Mouse (Mus musculus): Measurements from ENCODE around the gene Akna. TPM values are rescaled to one million over a fixed set of nuclear protein-coding genes. Genes with fewer than 3 reads are reported as not detected.
A peak's percentile ranks its signal among the peaks of the same experiment; 100 is the strongest.

Akna gene
- polyA plus RNA-seq, 1 experiment from 2014 or later = 10.4 TPM

DNA sequence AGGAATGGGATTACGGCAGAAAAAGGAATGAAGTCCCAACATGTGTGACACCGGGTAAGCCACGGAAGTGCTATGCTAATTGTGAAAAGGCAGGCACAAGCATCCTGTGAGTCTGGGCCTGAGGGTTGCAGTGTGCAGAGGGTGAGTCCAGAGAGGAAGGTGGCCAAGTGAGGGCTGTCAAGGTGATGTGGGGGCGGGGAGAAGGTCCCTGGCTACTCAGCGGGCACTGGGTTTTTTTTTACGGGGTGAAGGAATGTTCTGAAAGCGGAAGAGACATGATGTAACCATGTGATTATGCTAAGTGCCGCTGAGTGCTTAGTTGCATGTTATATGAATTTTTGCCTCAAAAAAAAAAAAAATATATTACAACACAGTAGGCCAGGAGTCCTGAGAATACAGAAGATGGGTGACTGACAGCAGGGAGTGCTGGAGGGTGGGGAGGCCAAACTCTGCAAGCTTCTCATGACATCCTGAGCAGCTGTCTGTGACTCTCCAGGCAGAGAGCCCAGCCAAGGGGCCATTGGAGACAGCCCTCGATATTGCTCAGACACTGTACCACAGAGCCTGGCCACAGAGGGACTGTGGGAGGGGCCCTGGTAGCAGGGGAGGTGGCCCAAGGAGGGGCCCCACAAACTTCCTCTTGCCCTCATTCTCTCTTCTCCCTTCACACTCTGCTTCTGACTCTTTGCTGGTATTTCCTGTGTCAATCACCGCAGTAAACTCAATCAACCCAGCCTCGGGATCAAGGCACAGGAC, 4.1 kb downstream of the Akna start:
- no peak overlapping the region for H3K4me2 ChIP-seq
- 31% methylated on average over 11 of the region's 11 CpGs for WGBS
- peak; percentile 39; the same call in 1 of the 2 replicates for ATAC-seq (ENCODE audit: borderline replicate concordance, extremely low read depth, low FRiP score, low TSS enrichment)
- no peak overlapping the region for H3K9ac ChIP-seq
- H3K36me3 ChIP-seq = peaks cover 18% of the 10 kb centered on the region
- H3K27me3 ChIP-seq = no peaks in the 10 kb centered on the region
- peaks cover 55% of the 10 kb centered on the region for H3K4me1 ChIP-seq
- H3K27ac ChIP-seq = peak overlapping the region; percentile 86
- no peaks in the 10 kb centered on the region for H3K9me3 ChIP-seq
- no peak overlapping the region for H3K4me3 ChIP-seq

DNA sequence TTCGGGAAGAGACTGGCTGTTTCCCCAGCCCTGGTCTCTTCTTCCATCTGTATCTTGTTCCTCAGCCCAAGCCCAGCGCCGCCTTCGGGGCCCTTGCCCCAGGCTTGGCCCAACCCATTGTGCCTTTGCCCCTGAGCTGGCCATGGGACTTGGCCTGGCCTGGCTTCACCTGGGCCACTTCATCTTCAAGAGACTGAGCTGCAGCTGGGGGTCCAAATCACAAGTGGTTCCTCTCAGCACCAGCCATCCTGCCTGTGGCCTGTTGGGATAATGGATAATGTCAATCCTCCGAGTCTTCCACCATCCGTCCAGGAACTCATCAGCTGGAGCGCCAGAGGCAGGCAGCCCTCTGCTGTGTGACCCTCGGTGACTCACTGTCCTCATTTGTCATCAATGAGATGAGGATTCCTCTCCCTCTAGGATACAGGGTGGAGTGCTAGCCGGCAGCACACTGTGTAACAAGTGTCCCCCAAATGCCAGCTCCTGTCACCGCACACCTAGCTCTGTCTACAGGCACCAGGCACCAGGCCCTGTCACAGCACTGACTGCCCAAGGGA, 5.1 kb downstream of the Akna start:
- ATAC-seq (ENCODE audit: borderline replicate concordance, extremely low read depth, low FRiP score, low TSS enrichment) = no peak
- no peak overlapping the region for H3K4me2 ChIP-seq
- no peak overlapping the region for H3K4me3 ChIP-seq
- H3K27me3 ChIP-seq = no peaks in the 10 kb centered on the region
- 0 out of 2 replicates have a peak overlapping the region, but pooled peaks have one; percentile 86 for H3K27ac ChIP-seq
- H3K9ac ChIP-seq = no peak overlapping the region
- H3K9me3 ChIP-seq = no peaks in the 10 kb centered on the region
- 76% methylated on average over 10 of the region's 10 CpGs for WGBS
- H3K36me3 ChIP-seq = peaks cover 22% of the 10 kb centered on the region
- peaks cover 48% of the 10 kb centered on the region for H3K4me1 ChIP-seq

DNA sequence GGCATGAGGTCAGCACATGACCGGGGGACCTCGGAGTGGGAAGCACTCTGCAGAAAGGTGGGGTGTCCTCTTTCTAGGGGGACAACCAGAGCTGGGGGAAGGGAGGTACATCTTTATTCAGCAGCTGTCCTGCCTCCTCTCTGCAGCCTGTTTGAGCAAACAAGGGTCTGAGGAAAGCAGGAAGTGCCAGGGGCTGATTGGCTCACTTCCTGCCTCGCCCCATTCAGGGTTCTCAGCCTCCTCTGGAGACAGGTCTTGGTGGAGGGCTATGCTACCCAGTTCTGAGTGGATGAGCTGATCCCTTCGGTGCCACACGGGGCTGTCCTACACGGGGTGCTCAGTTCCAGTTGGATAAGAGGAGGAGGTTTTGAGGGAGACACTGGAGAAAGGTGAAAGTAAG, 11.8 kb downstream of the Akna start:
- H3K9ac ChIP-seq = no peak overlapping the region
- H3K36me3 ChIP-seq = peaks cover 27% of the 10 kb centered on the region
- H3K4me3 ChIP-seq = no peak overlapping the region
- WGBS = 70% methylated on average over 6 of the region's 6 CpGs
- peaks cover 3% of the 10 kb centered on the region; the same call in 1 of the 2 replicates for H3K4me1 ChIP-seq
- no peak overlapping the region for H3K4me2 ChIP-seq
- no peak overlapping the region for H3K27ac ChIP-seq
- H3K27me3 ChIP-seq = no peaks in the 10 kb centered on the region
- ATAC-seq (ENCODE audit: borderline replicate concordance, extremely low read depth, low FRiP score, low TSS enrichment) = no peak
- H3K9me3 ChIP-seq = no peaks in the 10 kb centered on the region

DNA sequence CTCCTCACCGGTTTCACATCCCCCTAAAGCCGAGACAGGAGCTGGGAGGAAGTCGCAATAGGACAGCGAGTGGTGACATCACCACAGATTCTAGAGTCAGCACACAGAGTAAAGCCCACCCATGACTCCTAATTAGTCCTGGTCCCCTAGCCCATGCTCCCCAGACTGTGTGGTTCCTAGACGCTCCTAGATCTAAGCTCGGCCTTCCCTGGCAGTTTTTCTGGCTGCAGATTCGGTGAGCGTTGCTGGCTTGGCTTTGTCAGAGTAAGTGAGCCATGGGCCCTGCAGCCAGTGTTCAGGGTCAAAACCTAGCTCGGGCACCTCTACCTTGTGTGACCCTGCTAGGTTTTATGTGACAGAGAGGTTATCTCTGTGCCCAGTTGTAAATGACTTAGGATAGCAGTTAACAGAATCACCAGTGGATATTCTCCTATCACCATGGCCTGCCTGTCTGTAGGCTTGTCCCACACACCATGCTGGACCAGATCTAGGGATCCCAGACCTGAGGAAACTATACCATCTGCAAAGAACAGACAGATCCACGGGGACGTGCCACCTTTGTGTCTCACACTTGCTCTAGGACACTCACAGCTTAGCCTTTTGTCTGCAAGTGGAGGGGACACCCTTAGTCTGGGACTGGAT, 13.1 kb downstream of the Akna start:
- no peak for ATAC-seq (ENCODE audit: borderline replicate concordance, extremely low read depth, low FRiP score, low TSS enrichment)
- H3K4me1 ChIP-seq = peaks cover 3% of the 10 kb centered on the region; the same call in 1 of the 2 replicates
- H3K27ac ChIP-seq = no peak overlapping the region
- no peaks in the 10 kb centered on the region for H3K9me3 ChIP-seq
- no peak overlapping the region for H3K9ac ChIP-seq
- H3K4me2 ChIP-seq = no peak overlapping the region
- H3K4me3 ChIP-seq = no peak overlapping the region
- WGBS = 66% methylated on average over 11 of the region's 11 CpGs
- peaks cover 25% of the 10 kb centered on the region for H3K36me3 ChIP-seq
- H3K27me3 ChIP-seq = no peaks in the 10 kb centered on the region

DNA sequence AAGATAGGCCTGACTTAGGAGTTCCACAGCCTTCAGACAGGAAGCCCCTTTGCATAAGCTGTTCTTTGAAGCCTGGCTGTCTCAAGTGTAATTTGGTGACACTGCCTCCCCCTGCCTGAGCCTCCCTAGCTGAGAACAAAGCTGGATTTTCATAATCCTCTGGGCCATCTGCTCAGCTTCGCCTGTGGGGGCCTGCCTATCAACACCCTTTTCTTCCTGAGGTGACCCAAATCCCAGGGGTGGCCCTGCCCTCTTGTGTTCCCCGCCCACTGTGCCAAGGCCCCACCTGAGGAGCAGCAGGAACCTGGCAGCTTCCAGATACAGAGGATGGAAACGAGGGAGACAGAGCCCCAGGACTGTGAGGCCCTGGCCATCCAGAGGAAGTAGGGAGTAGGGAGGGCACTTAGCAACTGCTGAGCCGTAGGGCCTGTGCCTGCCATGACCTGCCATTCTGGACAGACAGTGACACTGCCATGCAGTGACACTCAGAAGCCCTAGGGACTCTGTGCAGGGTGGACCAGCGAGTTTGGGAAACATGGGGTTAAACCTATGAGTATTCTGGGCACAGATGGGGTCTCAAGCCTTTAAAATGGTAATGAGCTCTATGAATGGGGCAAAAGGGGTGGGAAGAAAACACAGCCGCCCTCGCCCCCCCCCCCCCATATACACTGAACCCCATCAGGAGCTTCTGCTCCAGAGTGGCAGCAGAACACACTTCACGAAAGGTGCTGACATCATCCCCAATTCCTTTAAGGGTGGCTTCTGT, 13.8 kb downstream of the Akna start:
- no peak overlapping the region for H3K27ac ChIP-seq
- 57% methylated on average over 8 of the region's 8 CpGs for WGBS
- H3K4me2 ChIP-seq = no peak overlapping the region
- peaks cover 3% of the 10 kb centered on the region; the same call in 1 of the 2 replicates for H3K4me1 ChIP-seq
- peaks cover 21% of the 10 kb centered on the region for H3K36me3 ChIP-seq
- H3K4me3 ChIP-seq = no peak overlapping the region
- no peak; the same call in 1 of the 2 replicates for ATAC-seq (ENCODE audit: borderline replicate concordance, extremely low read depth, low FRiP score, low TSS enrichment)
- no peaks in the 10 kb centered on the region for H3K27me3 ChIP-seq
- no peaks in the 10 kb centered on the region for H3K9me3 ChIP-seq
- no peak overlapping the region for H3K9ac ChIP-seq

DNA sequence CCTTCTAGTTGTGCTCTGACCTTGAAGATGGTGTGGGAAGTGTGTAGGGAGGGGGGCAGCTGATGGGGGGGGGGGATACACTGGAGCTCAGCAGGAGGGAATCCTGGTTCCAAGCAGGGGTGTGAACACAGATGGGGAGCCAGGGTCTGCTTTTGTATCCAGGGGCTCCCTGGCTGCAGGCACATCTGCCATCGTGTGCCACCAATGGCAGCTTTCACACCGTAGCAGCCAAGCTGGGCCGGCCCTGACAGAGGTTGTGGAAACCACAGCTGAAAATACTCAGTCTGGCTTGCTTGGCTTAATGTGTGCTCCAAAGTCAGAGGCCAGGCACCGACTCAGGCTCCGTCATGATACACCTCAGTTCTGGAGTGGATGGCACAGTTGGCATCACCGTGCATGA, 15.1 kb downstream of the Akna start:
- H3K4me2 ChIP-seq = no peak overlapping the region
- H3K27me3 ChIP-seq = no peaks in the 10 kb centered on the region
- no peak for ATAC-seq (ENCODE audit: borderline replicate concordance, extremely low read depth, low FRiP score, low TSS enrichment)
- no peak overlapping the region for H3K4me3 ChIP-seq
- no peak overlapping the region for H3K9ac ChIP-seq
- WGBS = 77% methylated on average over 6 of the region's 6 CpGs
- H3K27ac ChIP-seq = no peak overlapping the region
- H3K4me1 ChIP-seq = peaks cover 3% of the 10 kb centered on the region; the same call in 1 of the 2 replicates
- H3K9me3 ChIP-seq = no peaks in the 10 kb centered on the region
- peaks cover 27% of the 10 kb centered on the region for H3K36me3 ChIP-seq

DNA sequence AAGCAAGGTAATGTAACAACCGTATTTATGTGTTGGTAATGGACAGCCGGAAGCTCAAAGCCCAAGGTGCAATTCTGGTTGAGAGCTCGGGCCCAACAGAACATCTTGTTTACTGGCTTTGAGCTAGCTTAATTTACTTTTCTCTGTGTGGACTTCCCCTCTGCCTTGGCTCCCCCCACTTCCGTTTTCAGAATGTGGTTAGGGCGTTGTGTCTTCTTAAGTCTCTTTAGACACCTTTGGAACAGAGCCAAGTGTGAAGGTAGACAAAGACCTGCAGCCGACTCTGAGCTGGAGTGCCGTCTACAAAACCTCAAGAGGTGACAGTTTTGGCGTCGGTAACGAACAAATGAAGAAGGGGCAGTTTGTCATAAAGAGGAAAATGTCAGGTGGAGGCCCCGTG, 17.4 kb downstream of the Akna start:
- 60% methylated on average over 11 of the region's 11 CpGs for WGBS
- Histone ChIP-seq H3K9ac (no peak overlapping the region), H3K9me3 (no peaks in the 10 kb centered on the region), H3K27ac (no peak overlapping the region), H3K4me2 (no peak overlapping the region), H3K27me3 (no peaks in the 10 kb centered on the region), H3K4me1 (no peaks in the 10 kb centered on the region), H3K4me3 (no peak overlapping the region), H3K36me3 (peaks cover 45% of the 10 kb centered on the region)
- ATAC-seq (ENCODE audit: borderline replicate concordance, extremely low read depth, low FRiP score, low TSS enrichment) = no peak

DNA sequence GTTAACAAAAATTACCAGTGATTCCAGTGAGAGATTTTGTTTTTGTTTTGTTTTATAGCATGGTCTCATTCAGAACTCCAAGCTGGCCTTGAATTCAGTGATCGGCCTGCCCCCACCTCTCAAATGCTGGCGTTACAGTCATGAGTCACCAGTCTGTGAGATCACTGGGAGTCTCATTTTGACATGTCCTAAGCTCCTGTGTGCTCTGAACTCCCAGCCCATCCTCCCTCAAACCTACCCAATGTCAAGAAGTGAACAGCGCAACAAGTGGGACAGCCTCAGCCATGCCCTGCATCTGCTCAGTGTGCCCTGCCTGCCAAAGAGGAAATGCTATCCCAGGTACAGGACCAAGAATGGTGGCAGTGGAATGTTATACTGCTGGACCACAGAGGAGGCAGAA, 17.9 kb downstream of the Akna start:
- 87% methylated on average over 3 of the region's 3 CpGs for WGBS
- Histone ChIP-seq H3K4me3 (no peak overlapping the region), H3K9ac (no peak overlapping the region), H3K4me2 (no peak overlapping the region), H3K9me3 (no peaks in the 10 kb centered on the region), H3K4me1 (no peaks in the 10 kb centered on the region), H3K27ac (no peak overlapping the region), H3K27me3 (no peaks in the 10 kb centered on the region), H3K36me3 (peaks cover 49% of the 10 kb centered on the region)
- no peak for ATAC-seq (ENCODE audit: borderline replicate concordance, extremely low read depth, low FRiP score, low TSS enrichment)

DNA sequence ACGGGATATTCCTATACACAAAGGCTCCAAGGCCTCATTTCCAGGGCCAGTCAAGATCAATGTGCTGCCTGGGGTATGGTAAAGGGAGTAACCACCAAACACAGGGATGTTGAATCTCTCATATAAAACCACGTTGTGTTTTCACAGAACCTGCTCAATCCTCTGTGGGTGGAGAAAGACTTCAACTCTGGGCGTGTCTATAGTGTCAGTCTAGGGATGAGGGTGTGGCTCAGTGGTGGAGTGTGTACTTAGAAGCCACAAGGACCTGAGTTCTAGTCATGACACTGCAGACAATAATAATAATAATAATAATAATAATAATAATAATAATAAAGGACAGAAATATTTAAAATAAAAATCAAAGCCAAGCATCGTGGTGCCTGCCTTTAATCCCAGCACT, 18.9 kb downstream of the Akna start:
- Histone ChIP-seq H3K9me3 (no peaks in the 10 kb centered on the region), H3K9ac (no peak overlapping the region), H3K27me3 (no peaks in the 10 kb centered on the region), H3K27ac (no peak overlapping the region), H3K36me3 (peaks cover 58% of the 10 kb centered on the region), H3K4me2 (no peak overlapping the region), H3K4me1 (no peaks in the 10 kb centered on the region), H3K4me3 (no peak overlapping the region)
- ATAC-seq (ENCODE audit: borderline replicate concordance, extremely low read depth, low FRiP score, low TSS enrichment) = no peak
- WGBS = 86% methylated on average over 4 of the region's 4 CpGs

DNA sequence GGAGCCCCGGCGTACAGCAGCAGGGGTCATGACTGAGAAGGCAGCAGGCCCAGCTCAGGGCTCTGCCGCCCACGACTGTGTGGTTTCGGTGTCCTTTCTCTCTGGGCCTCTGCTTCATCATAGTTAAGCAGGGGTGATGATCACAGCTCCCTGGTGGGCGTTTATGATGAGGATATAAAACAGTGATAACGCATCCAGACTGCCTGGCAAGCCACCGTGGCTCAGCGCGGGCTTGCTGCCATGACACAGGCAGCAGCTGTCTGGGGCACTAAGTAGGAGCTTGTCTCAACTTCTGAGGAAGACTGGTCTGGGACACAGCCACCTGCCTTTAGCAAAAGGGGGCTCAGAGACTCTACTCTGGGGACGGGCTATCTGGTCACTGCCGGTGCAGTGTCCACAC, 19.7 kb downstream of the Akna start:
- no peak overlapping the region for H3K4me3 ChIP-seq
- WGBS = 87% methylated on average over 12 of the region's 12 CpGs
- peaks cover 60% of the 10 kb centered on the region for H3K36me3 ChIP-seq
- ATAC-seq (ENCODE audit: borderline replicate concordance, extremely low read depth, low FRiP score, low TSS enrichment) = no peak
- H3K27ac ChIP-seq = no peak overlapping the region
- no peak overlapping the region for H3K4me2 ChIP-seq
- no peaks in the 10 kb centered on the region for H3K9me3 ChIP-seq
- no peaks in the 10 kb centered on the region for H3K4me1 ChIP-seq
- H3K27me3 ChIP-seq = no peaks in the 10 kb centered on the region
- H3K9ac ChIP-seq = no peak overlapping the region

DNA sequence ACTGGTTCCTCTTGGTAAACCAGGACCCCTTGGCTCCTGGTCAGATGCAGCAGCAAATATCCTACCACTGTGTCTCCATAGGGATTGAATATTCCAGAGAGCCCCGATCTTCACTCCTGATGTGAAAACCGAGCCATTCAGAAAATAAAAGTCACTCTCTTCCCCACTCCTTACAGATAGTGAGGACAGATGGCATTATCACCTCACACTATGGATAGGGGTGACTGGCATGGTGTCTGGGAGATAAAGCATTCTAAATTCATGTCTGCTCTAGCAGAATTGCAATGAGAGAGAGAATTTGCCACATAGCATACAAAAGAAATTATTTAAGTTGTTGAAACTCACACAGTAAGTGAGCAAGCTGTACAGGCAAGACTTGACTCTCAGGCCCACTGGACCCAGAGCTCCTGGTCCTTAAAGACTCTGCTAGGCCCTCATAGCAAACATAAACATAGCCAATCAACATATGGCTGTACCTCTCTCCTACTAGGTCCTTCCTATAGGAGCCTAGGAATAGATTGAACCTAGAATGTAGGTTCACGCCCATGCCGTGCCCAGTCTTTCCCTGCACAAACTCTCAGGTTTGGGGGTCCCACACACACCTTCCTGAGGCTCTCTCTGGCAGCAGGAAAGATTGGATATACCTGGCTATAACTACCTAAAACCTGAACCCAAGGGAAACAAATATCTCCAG, 20.3 kb downstream of the Akna start:
- Histone ChIP-seq H3K9ac (no peak overlapping the region), H3K36me3 (peaks cover 63% of the 10 kb centered on the region), H3K27ac (no peak overlapping the region), H3K27me3 (no peaks in the 10 kb centered on the region), H3K9me3 (no peaks in the 10 kb centered on the region), H3K4me1 (no peaks in the 10 kb centered on the region), H3K4me2 (no peak overlapping the region), H3K4me3 (no peak overlapping the region)
- 91% methylated on average over 4 of the region's 4 CpGs for WGBS
- no peak for ATAC-seq (ENCODE audit: borderline replicate concordance, extremely low read depth, low FRiP score, low TSS enrichment)

Measured in lung, embryonic 15.5 days (tissue).